Mouse (Mus musculus): ENCODE measurements around the gene Sccpdh. TPM values are rescaled to one million over a fixed set of nuclear protein-coding genes. Genes with fewer than 3 reads are reported as not detected.

Sccpdh gene
- polyA plus RNA-seq, 2 experiments: 47.6 to 79.6 TPM

DNA sequence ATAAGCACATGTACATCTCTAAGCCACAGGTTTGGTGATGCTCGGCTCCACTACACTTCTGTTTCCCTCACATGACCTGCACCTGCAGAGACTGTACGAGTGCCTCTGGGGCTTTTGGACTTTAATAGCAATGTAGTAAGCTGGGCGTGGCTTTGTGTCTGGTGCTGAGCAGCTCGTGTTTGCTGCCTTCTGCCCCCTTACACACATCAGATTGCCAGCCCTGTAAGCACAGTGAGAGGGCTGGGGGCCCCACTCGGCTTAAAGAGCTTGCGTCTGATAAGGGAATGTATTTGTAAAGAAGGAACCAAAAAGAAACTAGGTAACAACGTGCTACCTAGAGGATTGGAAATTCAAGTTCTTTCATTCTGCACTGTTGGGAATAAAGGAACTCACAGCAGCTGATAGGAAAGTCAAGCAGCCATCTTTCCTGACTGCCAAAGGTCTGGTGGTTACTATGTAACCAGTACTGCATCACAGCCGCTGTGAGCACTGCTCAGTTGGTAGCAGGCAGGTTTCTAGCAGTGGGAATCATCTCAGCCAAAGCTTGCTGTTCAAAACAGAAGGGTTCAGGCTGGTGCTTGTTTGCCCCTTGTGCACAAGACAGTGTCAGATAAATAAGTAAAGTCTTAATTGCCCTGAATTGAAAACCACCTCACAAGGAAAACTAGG is 39.4 kb upstream of the Sccpdh start:
- Histone ChIP-seq H3K36me3 (ENCODE audit: control insufficient read depth, insufficient read depth, low read length) (peaks cover 11% of the 10 kb centered on the region; the same call in 1 of the 2 replicates), H3K9ac (ENCODE audit: low read depth, low read length, severe bottlenecking) (no peak overlapping the region), H3K4me1 (ENCODE audit: control insufficient read depth, insufficient read depth, low read length) (no peaks in the 10 kb centered on the region), H3K9me3 (ENCODE audit: control insufficient read depth, low read length) (no peaks in the 10 kb centered on the region), H3K4me3 (replicated peaks; ENCODE audit: low read length) (no peak overlapping the region), H3K27ac (replicated peaks; ENCODE audit: low read depth, low read length) (no peak overlapping the region), H3K4me2 (replicated peaks; ENCODE audit: low read depth, low read length, severe bottlenecking) (no peak overlapping the region), H3K27me3 (ENCODE audit: control insufficient read depth, insufficient read depth, low read length) (no peaks in the 10 kb centered on the region)
- DNase-seq (ENCODE audit: low spot score) (no peak), ATAC-seq (ENCODE audit: low FRiP score, low read depth) (no peak)
- WGBS: 45% methylated on average over 8 of the region's 8 CpGs
- TF ChIP-seq POLR2A (IDR thresholded peaks at IDR 0.05; ENCODE audit: borderline replicate concordance, extremely low read depth, insufficient read depth, insufficient read length): no peak

DNA sequence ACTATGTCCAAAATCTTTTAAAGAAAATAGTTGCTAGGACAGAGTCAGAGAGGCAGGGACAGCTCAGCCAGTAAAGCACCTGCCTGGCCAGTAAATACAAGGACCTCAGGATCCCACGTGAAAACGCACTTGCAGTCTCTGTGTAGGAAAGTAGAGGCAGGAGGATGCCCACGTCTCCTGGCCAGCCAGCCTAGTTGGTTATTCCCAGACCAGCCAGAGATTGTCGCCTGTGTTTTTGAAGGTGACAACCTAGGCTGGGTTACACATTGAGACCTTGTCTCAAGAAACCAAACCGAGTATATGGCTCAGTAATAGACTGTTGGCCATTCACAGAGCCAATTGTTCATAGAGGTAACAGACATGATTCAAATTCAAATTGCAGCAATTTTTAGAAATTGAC is 38.7 kb upstream of the Sccpdh start:
- no peak overlapping the region for H3K4me3 ChIP-seq (replicated peaks; ENCODE audit: low read length)
- DNase-seq (ENCODE audit: low spot score) (no peak), ATAC-seq (ENCODE audit: low FRiP score, low read depth) (no peak)
- 77% methylated on average over 5 of the region's 5 CpGs for WGBS
- H3K9ac ChIP-seq (ENCODE audit: low read depth, low read length, severe bottlenecking): no peak overlapping the region
- TF ChIP-seq POLR2A (IDR thresholded peaks at IDR 0.05; ENCODE audit: borderline replicate concordance, extremely low read depth, insufficient read depth, insufficient read length): no peak
- no peaks in the 10 kb centered on the region for H3K27me3 ChIP-seq (ENCODE audit: control insufficient read depth, insufficient read depth, low read length)
- no peaks in the 10 kb centered on the region for H3K9me3 ChIP-seq (ENCODE audit: control insufficient read depth, low read length)
- H3K4me1 ChIP-seq (ENCODE audit: control insufficient read depth, insufficient read depth, low read length): no peaks in the 10 kb centered on the region
- no peak overlapping the region for H3K27ac ChIP-seq (replicated peaks; ENCODE audit: low read depth, low read length)
- H3K4me2 ChIP-seq (replicated peaks; ENCODE audit: low read depth, low read length, severe bottlenecking): no peak overlapping the region
- H3K36me3 ChIP-seq (ENCODE audit: control insufficient read depth, insufficient read depth, low read length): peaks cover 11% of the 10 kb centered on the region; the same call in 1 of the 2 replicates

DNA sequence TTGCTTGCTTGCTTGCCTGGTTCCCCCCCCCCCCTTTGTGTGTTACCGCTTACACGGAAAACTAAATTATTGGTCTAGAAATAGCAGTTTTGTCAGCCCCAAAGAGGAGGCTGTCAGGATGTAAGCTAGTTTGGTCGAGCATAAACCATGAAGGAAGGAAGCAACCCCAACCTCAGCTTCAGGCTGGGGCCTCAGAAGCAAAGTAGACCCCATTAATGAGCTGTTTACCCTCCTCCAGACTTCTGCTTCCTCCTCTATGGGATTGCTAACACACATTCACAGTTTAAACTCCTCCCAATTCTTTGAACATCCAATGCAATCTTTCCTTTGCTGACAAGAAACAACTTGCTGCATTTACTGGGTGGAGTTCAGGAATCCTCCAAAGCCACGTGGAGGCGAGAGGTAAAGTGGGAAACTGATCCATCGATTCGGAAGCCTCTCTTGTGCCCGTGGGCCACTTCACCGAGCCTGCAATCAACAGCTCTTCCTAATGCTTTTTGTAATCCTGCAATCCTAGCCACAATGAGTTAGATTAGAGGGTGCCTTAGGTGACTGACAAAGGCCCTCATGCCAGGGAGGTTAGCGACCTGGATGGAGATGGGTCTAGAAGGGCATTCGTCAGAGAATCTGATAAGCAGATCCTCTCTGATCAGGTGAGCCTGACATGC is 35.1 kb upstream of the Sccpdh start:
- DNase-seq (ENCODE audit: low spot score) (no peak), ATAC-seq (ENCODE audit: low FRiP score, low read depth) (no peak)
- H3K4me2 ChIP-seq (replicated peaks; ENCODE audit: low read depth, low read length, severe bottlenecking): no peak overlapping the region
- H3K27me3 ChIP-seq (ENCODE audit: control insufficient read depth, insufficient read depth, low read length): no peaks in the 10 kb centered on the region
- H3K9ac ChIP-seq (ENCODE audit: low read depth, low read length, severe bottlenecking): no peak overlapping the region
- 0 out of 2 replicates have a peak, but pooled peaks cover 5% of the 10 kb centered on the region for H3K36me3 ChIP-seq (ENCODE audit: control insufficient read depth, insufficient read depth, low read length)
- no peaks in the 10 kb centered on the region for H3K4me1 ChIP-seq (ENCODE audit: control insufficient read depth, insufficient read depth, low read length)
- TF ChIP-seq POLR2A (IDR thresholded peaks at IDR 0.05; ENCODE audit: borderline replicate concordance, extremely low read depth, insufficient read depth, insufficient read length): no peak
- H3K27ac ChIP-seq (replicated peaks; ENCODE audit: low read depth, low read length): no peak overlapping the region
- H3K9me3 ChIP-seq (ENCODE audit: control insufficient read depth, low read length): no peaks in the 10 kb centered on the region
- H3K4me3 ChIP-seq (replicated peaks; ENCODE audit: low read length): no peak overlapping the region
- WGBS: 72% methylated on average over 11 of the region's 11 CpGs

DNA sequence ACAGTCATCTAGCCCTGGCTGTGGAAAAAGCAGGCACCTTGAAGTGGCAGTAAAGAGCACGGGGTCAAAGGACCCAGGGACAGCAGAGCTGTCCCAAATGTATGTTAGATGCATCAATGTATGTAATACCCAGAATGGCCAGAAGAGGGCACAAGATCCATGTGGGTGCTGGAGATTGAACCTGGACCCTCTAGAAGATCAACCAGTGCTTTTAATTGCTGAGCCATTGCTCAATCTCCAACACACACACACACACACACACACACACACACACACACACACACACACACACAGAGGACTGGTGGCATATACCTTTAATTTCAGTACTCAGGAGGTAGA is 34.6 kb upstream of the Sccpdh start:
- ATAC-seq (ENCODE audit: low FRiP score, low read depth): no peak
- Histone ChIP-seq H3K4me2 (replicated peaks; ENCODE audit: low read depth, low read length, severe bottlenecking) (no peak overlapping the region), H3K9me3 (ENCODE audit: control insufficient read depth, low read length) (no peaks in the 10 kb centered on the region), H3K27me3 (ENCODE audit: control insufficient read depth, insufficient read depth, low read length) (no peaks in the 10 kb centered on the region), H3K27ac (replicated peaks; ENCODE audit: low read depth, low read length) (no peak overlapping the region), H3K9ac (ENCODE audit: low read depth, low read length, severe bottlenecking) (no peak overlapping the region), H3K4me1 (ENCODE audit: control insufficient read depth, insufficient read depth, low read length) (no peaks in the 10 kb centered on the region), H3K36me3 (ENCODE audit: control insufficient read depth, insufficient read depth, low read length) (0 out of 2 replicates have a peak, but pooled peaks cover 3% of the 10 kb centered on the region), H3K4me3 (replicated peaks; ENCODE audit: low read length) (no peak overlapping the region)
- no peak for DNase-seq (ENCODE audit: low spot score)
- TF ChIP-seq POLR2A (IDR thresholded peaks at IDR 0.05; ENCODE audit: borderline replicate concordance, extremely low read depth, insufficient read depth, insufficient read length): no peak
- WGBS: 20% methylated on average over 1 of the region's 1 CpGs

DNA sequence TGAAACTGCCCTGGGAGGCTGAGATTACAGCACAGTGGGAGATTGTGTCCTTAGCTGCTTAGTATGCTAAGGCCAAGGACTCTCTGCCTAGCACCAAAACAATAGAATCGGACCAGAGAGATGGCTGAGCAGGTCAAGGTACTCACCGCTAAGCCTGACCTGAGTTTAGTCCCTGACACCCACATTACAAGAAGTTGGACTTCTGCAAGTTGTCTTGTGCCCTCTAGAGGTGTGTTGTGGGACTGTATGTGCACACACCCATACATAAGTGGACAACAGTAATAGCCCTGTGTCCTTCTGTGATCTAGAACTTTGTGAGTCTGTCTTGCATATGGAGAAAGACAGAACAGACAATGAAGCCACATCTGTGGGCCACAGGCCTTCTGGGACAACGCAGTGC is 33.9 kb upstream of the Sccpdh start:
- Histone ChIP-seq H3K9me3 (ENCODE audit: control insufficient read depth, low read length) (no peaks in the 10 kb centered on the region), H3K9ac (ENCODE audit: low read depth, low read length, severe bottlenecking) (no peak overlapping the region), H3K27me3 (ENCODE audit: control insufficient read depth, insufficient read depth, low read length) (no peaks in the 10 kb centered on the region), H3K27ac (replicated peaks; ENCODE audit: low read depth, low read length) (no peak overlapping the region), H3K4me1 (ENCODE audit: control insufficient read depth, insufficient read depth, low read length) (no peaks in the 10 kb centered on the region), H3K4me2 (replicated peaks; ENCODE audit: low read depth, low read length, severe bottlenecking) (no peak overlapping the region), H3K36me3 (ENCODE audit: control insufficient read depth, insufficient read depth, low read length) (no peaks in the 10 kb centered on the region), H3K4me3 (replicated peaks; ENCODE audit: low read length) (no peak overlapping the region)
- ATAC-seq (ENCODE audit: low FRiP score, low read depth) (no peak), DNase-seq (ENCODE audit: low spot score) (no peak)
- 89% methylated on average over 3 of the region's 3 CpGs for WGBS
- no peak for TF ChIP-seq POLR2A (IDR thresholded peaks at IDR 0.05; ENCODE audit: borderline replicate concordance, extremely low read depth, insufficient read depth, insufficient read length)

All from limb, embryonic 14.5 days (tissue).